Mouse (Mus musculus): ENCODE measurements around the gene Spon1. TPM values are rescaled to one million over a fixed set of nuclear protein-coding genes. Genes with fewer than 3 reads are reported as not detected.

Gene Spon1
- 17.4 and 43.4 TPM in 2 replicates for polyA plus RNA-seq (2012; rRNA removed)

DNA sequence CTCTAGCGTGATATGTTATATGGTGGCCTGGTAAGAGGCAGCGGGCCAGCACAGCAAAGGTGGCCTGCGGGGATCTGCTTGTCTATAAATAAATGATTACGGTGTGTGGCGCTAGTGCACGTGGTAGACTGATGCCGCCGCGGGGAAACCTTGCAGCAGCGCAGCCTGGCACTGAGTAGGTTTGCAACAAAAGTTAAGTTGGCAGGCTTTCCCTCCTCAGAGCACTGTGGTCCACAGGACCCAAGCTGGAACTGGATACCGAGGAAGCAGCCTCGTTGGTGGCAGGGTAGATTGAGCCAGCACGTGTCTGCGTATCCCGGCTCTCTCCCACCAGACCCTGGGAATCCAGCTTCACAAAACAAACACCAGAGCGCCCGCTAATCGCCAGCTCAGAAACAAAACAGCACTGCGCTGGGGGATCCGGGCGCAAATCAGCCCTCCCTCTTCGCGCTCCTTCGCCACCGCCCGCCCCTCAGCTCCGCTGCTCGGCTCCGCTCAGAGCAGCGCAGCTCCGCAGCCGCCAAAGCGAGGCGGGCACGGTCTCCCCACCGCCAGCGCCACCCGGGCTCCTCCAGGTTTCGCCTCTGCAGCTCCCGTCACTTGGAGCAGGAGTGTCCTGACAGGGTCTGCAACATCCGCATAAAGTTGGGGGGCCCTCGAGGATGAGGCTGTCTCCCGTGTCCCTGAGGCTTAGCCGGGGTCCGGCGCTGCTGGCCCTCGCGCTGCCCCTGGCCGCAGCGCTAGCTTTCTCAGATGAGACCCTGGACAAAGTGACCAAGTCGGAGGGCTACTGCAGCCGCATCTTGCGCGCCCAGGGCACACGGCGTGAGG lies at the start of gene Spon1:
Gene Spon1 (plus strand): TSS at position 332 of the 831 bp plus-strand sequence.
- TF ChIP-seq POLR2A (IDR thresholded peaks at IDR 0.05; ENCODE audit: borderline replicate concordance, extremely low read depth, insufficient read depth, insufficient read length, poor library complexity, severe bottlenecking) (0 out of 2 replicates have a peak, but pooled peaks have one; percentile 25), CTCF (IDR thresholded peaks at IDR 0.05; ENCODE audit: borderline replicate concordance, extremely low read depth, insufficient read depth, insufficient read length) (no peak)
- DNase-seq (ENCODE audit: low read depth): peak; percentile 92

DNA sequence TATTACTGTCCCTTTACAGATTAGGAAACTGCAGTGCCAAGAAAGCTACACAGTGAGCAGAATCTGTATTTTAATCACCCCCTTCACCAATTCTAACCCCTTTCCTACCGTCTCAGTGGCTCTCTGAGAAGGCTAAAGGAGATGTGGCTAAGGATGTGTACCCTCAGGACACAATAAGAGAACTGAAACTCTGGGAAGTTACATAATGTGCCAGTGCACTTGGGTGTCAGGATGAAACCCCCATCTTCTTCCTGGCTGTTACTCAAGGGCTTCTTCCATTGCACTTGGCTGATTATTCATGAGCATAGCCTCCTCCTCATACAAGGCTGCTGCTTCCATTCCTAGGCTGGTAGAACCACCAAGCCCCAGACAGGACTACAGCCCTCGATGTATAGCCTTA lies 43.8 kb upstream of the Spon1 start:
- no peak for TF ChIP-seq CTCF (IDR thresholded peaks at IDR 0.05; ENCODE audit: borderline replicate concordance, extremely low read depth, insufficient read depth, insufficient read length)
- TF ChIP-seq POLR2A (IDR thresholded peaks at IDR 0.05; ENCODE audit: borderline replicate concordance, extremely low read depth, insufficient read depth, insufficient read length, poor library complexity, severe bottlenecking): no peak
- no peak for DNase-seq (ENCODE audit: low read depth)

DNA sequence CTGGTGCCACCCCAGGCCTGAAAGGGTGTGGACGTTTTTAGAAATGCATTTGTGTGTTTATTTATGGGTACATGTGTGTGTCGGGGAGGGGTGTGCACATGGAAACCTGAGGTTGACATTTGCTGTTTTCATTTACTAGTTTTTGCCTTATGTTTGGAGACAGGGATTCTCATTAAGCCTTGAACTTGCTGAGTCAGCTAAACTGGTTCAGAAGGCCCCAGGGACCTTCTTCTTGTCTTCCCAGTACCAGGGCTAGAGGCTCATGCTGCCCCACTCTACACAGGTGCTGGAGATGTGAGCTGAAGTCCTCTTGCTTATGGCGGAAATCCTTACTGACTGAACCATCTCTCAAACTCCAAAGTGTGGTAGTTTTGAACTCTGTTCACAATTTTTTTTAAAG lies 41.9 kb upstream of the Spon1 start:
- TF ChIP-seq POLR2A (IDR thresholded peaks at IDR 0.05; ENCODE audit: borderline replicate concordance, extremely low read depth, insufficient read depth, insufficient read length, poor library complexity, severe bottlenecking) (no peak), CTCF (IDR thresholded peaks at IDR 0.05; ENCODE audit: borderline replicate concordance, extremely low read depth, insufficient read depth, insufficient read length) (no peak)
- DNase-seq (ENCODE audit: low read depth): no peak

DNA sequence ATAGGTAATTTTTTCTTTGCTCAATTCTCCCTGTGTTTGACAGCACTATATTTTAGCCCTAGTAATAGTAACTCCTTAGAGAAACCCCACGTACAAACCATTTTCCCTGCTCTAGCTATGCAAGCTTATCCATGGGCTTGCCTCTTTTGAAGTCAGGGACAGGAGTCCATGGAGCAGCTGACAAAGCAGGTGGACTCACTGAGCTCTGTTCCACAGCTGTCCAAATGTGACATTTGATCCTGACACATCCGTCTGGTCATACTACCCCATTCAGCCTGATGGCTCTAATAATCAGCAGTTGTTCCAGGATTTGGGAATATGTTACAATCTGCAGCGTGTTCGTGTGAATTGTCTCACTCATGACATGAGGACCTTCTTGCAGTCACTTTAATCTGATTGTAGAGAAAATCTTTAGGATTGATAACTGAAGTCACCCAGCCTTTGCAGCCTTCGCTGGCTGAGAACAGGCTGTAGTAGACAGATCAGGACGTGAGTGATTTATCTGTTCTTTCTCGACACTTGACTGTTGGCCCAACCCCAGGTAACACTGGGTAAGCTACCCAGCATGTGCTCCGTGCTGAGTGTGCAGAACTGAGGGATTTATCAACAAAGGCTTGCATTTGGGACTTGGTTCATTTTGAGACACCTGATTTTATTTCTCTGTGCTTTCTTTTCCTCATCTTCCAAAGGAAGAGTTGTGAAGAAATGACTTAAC lies 37.6 kb upstream of the Spon1 start:
- no peak for DNase-seq (ENCODE audit: low read depth)
- TF ChIP-seq POLR2A (IDR thresholded peaks at IDR 0.05; ENCODE audit: borderline replicate concordance, extremely low read depth, insufficient read depth, insufficient read length, poor library complexity, severe bottlenecking): no peak
- no peak for TF ChIP-seq CTCF (IDR thresholded peaks at IDR 0.05; ENCODE audit: borderline replicate concordance, extremely low read depth, insufficient read depth, insufficient read length)

DNA sequence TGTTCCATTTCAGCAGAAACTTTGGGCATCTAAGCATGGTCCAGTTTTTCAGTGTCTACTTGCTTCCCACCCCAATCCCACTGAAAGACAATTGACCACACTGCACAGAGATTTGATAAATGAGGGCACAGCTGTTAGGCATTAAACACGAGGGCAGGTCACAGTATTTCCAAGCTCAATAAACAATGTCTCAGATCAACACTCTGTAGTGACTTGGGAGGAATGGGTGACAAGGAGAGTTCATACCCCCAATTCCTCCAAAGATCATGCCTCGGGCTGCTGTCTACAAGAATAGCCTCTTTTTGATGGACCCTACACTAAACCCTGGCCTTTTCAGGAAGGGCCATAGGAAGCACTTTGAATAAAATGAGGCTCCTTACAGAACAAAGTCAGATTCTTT lies 36.9 kb upstream of the Spon1 start:
- TF ChIP-seq CTCF (IDR thresholded peaks at IDR 0.05; ENCODE audit: borderline replicate concordance, extremely low read depth, insufficient read depth, insufficient read length): no peak
- TF ChIP-seq POLR2A (IDR thresholded peaks at IDR 0.05; ENCODE audit: borderline replicate concordance, extremely low read depth, insufficient read depth, insufficient read length, poor library complexity, severe bottlenecking): no peak
- DNase-seq (ENCODE audit: low read depth): no peak

DNA sequence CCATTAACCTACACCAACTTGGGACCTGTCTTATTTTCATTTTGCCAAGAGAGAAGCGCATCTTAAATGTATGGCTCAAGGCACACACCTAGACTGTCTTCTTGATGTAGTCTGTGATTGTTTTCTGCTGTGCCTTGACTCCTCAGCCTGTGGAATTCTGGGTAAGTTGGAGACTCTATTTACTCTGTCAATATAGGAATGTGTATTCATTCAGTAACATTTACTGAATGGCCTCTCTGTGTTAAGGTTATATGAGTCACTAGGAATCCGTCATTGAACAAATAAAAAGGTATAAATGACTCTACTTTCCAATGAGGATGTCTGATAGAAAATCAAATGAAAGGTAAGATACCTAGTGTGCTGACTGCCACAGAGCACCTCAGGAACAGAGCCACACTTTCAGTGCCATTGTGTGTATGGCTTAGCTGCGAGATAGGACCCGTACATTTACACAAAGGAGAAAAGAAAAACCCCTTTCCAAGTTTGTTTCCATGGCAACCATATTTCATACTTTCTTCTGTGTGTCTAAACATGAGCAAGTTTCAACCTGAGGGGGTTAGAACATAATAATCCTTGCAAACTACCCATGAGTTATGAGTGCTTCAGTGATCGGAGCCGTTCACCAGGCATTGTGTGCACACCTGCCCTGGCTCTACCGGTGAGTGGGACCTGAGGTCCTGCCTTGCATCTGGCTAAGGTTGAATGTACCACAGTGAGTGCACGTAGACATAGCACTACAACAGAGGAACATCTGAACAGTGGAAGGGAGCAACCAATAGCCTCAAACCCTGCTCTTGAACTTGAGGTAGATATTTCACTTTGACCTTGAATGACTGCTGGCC lies 35.2 kb upstream of the Spon1 start:
- DNase-seq (ENCODE audit: low read depth): no peak
- TF ChIP-seq CTCF (IDR thresholded peaks at IDR 0.05; ENCODE audit: borderline replicate concordance, extremely low read depth, insufficient read depth, insufficient read length) (no peak), POLR2A (IDR thresholded peaks at IDR 0.05; ENCODE audit: borderline replicate concordance, extremely low read depth, insufficient read depth, insufficient read length, poor library complexity, severe bottlenecking) (no peak)

DNA sequence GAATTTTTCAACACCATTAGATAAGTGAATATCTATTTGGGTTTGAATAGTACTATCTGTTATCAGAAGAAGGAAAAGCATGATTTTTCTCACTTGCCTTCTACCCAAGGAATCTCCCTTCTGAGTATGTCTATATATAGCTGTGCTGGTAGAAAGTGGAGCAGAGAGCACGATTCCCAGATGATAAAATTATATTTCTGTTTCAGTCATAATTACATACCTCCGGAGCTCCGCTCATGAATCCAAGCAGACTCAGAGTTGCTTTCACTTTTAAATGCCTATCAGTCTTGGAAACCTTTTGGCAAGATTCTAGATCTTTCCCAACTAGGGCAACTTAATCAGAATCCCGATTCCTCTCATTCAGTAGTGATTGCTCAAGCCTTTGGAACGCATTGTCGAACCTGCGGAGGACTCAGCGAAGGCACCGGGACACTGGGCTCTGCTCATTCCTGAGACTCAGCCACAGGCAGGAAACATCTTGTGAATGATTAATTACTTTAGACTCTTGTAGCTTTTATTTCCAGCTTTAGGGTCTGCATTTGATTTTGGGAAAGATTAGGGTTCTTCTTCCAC lies 27.9 kb upstream of the Spon1 start:
- peak; percentile 9 for DNase-seq (ENCODE audit: low read depth)

DNA sequence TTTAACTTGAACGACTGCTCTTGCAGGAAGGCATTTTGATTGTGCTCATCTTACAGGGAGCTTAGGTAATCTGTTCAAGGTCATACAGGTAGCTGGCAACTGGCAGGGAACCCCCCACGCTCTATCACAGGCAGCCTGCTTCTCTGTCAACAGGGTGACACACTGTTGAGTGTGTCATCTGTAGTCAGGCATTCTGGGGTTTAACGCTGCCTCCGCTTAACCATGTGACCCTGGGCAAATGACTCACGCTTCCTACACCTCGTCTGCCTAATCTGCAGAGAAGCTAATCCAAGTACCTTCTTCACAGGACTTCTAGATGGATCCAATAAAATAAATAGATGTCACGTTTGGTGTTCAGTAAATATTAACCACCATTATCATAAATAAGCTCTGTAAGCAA lies 26.6 kb upstream of the Spon1 start:
- TF ChIP-seq POLR2A (IDR thresholded peaks at IDR 0.05; ENCODE audit: borderline replicate concordance, extremely low read depth, insufficient read depth, insufficient read length, poor library complexity, severe bottlenecking): no peak
- TF ChIP-seq CTCF (IDR thresholded peaks at IDR 0.05; ENCODE audit: borderline replicate concordance, extremely low read depth, insufficient read depth, insufficient read length): no peak
- no peak for DNase-seq (ENCODE audit: low read depth)

More for the DNA sequence above, 27.9 kb upstream of the Spon1 start:
- no peak for TF ChIP-seq CTCF (IDR thresholded peaks at IDR 0.05; ENCODE audit: borderline replicate concordance, extremely low read depth, insufficient read depth, insufficient read length)
- TF ChIP-seq POLR2A (IDR thresholded peaks at IDR 0.05; ENCODE audit: borderline replicate concordance, extremely low read depth, insufficient read depth, insufficient read length, poor library complexity, severe bottlenecking): no peak

DNA sequence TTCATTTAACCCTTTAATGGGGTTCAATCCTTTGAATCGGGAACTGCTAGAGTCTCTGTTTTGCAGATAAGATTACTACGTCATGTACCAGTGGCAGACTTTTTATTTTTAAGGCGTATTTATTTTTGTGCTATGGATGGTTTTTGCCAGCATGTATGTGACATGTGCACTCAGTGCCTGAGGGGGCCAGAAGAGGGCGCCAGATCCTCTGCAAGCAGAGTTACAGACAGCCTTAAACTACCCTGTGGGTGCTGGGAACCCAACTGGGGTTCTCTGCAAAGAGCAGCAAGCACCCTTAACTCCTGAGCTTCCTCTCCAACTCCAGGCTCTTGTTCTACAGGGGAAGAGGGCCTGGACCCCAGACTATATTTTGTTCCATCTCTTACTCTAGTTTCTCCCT lies 23.2 kb upstream of the Spon1 start:
- no peak for DNase-seq (ENCODE audit: low read depth)
- TF ChIP-seq CTCF (IDR thresholded peaks at IDR 0.05; ENCODE audit: borderline replicate concordance, extremely low read depth, insufficient read depth, insufficient read length) (peak; percentile 4; the same call in 1 of the 2 replicates), POLR2A (IDR thresholded peaks at IDR 0.05; ENCODE audit: borderline replicate concordance, extremely low read depth, insufficient read depth, insufficient read length, poor library complexity, severe bottlenecking) (no peak)

DNA sequence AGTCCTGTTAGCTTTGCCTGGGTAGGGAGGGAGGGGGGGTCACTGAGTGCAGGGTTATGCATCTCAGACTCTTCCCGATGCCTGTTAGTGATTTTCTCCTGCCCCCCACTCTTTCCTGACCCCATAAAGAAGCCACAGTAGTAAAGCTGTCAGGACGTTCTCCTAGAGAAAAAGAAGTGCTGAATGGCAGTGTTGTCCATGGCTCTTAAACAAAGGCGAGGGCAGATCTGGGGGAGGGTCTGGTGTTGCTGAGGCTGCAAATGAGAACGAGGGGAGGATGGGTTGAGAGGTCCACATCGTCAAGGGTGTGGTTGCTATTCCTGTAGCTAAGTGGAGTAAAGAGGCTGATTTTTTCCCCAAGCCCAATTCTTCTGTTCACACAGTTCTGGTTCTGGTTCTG lies 21.8 kb upstream of the Spon1 start:
- TF ChIP-seq CTCF (IDR thresholded peaks at IDR 0.05; ENCODE audit: borderline replicate concordance, extremely low read depth, insufficient read depth, insufficient read length) (no peak), POLR2A (IDR thresholded peaks at IDR 0.05; ENCODE audit: borderline replicate concordance, extremely low read depth, insufficient read depth, insufficient read length, poor library complexity, severe bottlenecking) (no peak)
- DNase-seq (ENCODE audit: low read depth): no peak
